Mouse (Mus musculus): ENCODE measurements around the gene Anks1.

DNA sequence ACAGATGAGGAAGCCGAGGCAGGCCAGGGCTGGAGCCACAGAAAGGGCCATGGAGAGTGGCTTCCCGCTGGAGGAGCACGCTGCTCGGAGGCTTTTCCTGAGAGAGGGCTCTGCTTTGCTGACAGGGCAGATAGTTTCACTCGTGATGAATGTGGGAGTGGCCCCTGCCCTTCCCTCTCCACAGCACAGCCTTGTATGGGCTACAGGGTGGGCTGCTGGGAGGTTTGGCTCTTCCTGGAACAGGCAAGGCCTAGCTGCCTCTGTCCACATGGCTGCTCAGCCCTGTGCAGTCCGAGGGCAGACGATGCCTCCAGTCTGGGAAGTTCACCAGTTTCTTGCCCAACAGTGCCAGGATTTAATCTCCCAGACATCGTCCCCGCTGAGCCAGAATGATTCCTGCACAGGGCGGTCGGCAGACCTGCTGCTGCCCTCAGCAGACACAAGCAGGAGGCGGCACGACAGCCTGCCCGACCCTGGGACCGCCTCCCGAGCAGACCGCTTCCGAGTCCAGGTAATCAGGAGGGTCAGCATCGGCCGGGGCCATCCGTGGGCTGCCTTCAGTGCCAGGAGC is 143.3 kb downstream of the Anks1 start:
- no peak for TF ChIP-seq CTCF (IDR thresholded peaks at IDR 0.05; ENCODE audit: low read depth, low read length)
- TF ChIP-seq TAL1 (conservative IDR thresholded peaks at IDR 0.05; ENCODE audit: low read depth, low read length) = no peak
- TF ChIP-seq GATA1 (IDR thresholded peaks at IDR 0.05; ENCODE audit: borderline replicate concordance, low read length) = no peak
